Mouse (Mus musculus) layer of hippocampus, adult 9-10 months (tissue): ENCODE measurements around the gene Adi1.

Experiments used
- DNase-seq: peaks from one replicate; pipeline ENCODE4 v3.0.0; 2022; ENCODE audit warnings: low spot score

Gene Adi1

GRCm38 (mm10) chr12:28694231-28694630, 19.2 kb downstream of the Adi1 start:
- no peak for DNase-seq

- no peak for DNase-seq
Observed at GRCm38 (mm10) chr12:28694776-28695175, 19.7 kb downstream of the Adi1 start.

GRCm38 (mm10) chr12:28697821-28698595, 23.0 kb downstream of the Adi1 start:
- DNase-seq = no peak

- no peak for DNase-seq
Observed at GRCm38 (mm10) chr12:28699086-28699485, 24.1 kb downstream of the Adi1 start.

- DNase-seq = peak; percentile 89
Observed at GRCm38 (mm10) chr12:28699656-28700055, 24.6 kb downstream of the Adi1 start.

- no peak for DNase-seq
Observed at GRCm38 (mm10) chr12:28700101-28700511, 25.1 kb downstream of the Adi1 start.

GRCm38 (mm10) chr12:28700561-28701025, 25.6 kb downstream of the Adi1 start:
- DNase-seq = no peak

GRCm38 (mm10) chr12:28701302-28701701, 26.3 kb downstream of the Adi1 start:
- no peak for DNase-seq

- no peak for DNase-seq
Observed at GRCm38 (mm10) chr12:28704381-28704780, 29.4 kb downstream of the Adi1 start.

GRCm38 (mm10) chr12:28705204-28705603, 30.2 kb downstream of the Adi1 start:
- no peak for DNase-seq

- no peak for DNase-seq
Observed at GRCm38 (mm10) chr12:28708154-28708553, 33.1 kb downstream of the Adi1 start.

GRCm38 (mm10) chr12:28710566-28711185, 35.6 kb downstream of the Adi1 start:
- DNase-seq = no peak

GRCm38 (mm10) chr12:28714822-28715632, 40.0 kb downstream of the Adi1 start:
- DNase-seq = no peak

- DNase-seq = no peak
Observed at GRCm38 (mm10) chr12:28717066-28717465, 42.0 kb downstream of the Adi1 start.

GRCm38 (mm10) chr12:28718106-28718505, 43.1 kb downstream of the Adi1 start:
- DNase-seq = no peak

GRCm38 (mm10) chr12:28724366-28724765, 49.3 kb downstream of the Adi1 start:
- no peak for DNase-seq

GRCm38 (mm10) chr12:28726204-28726603, 51.2 kb downstream of the Adi1 start:
- no peak for DNase-seq

- no peak for DNase-seq
Observed at GRCm38 (mm10) chr12:28727061-28727460, 52.0 kb downstream of the Adi1 start.
